Mouse (Mus musculus): ENCODE measurements around the gene Popdc2. TPM values are rescaled to one million over a fixed set of nuclear protein-coding genes. Genes with fewer than 3 reads are reported as not detected.

Gene Popdc2
- polyA plus RNA-seq, 1 experiment from 2014 or later, result 0.67 TPM

GRCm38 (mm10) chr16:38379926-38380325, 17.9 kb downstream of the Popdc2 start:
- no peak overlapping the region for H3K4me3 ChIP-seq
- no peak overlapping the region for H3K4me2 ChIP-seq
- 92% methylated on average over 3 of the region's 3 CpGs for WGBS
- no peak overlapping the region for H3K27ac ChIP-seq (replicated peaks)
- no peaks in the 10 kb centered on the region for H3K9me3 ChIP-seq
- H3K9ac ChIP-seq, result no peak overlapping the region
- H3K4me1 ChIP-seq (replicated peaks), result peaks cover 6% of the 10 kb centered on the region
- no peaks in the 10 kb centered on the region for H3K27me3 ChIP-seq
- no peaks in the 10 kb centered on the region for H3K36me3 ChIP-seq
- no peak for ATAC-seq (ENCODE audit: low read depth)

- Histone ChIP-seq H3K4me3 (no peak overlapping the region), H3K4me2 (no peak overlapping the region), H3K27ac (replicated peaks) (no peak overlapping the region), H3K9me3 (no peaks in the 10 kb centered on the region), H3K9ac (no peak overlapping the region), H3K27me3 (no peaks in the 10 kb centered on the region), H3K4me1 (replicated peaks) (no peaks in the 10 kb centered on the region), H3K36me3 (no peaks in the 10 kb centered on the region)
- 78% methylated on average over 2 of the region's 2 CpGs for WGBS
- ATAC-seq (ENCODE audit: low read depth), result no peak
These were observed 21.7 kb downstream of the Popdc2 start for GRCm38 (mm10) chr16:38383683-38384082.

- H3K27ac ChIP-seq (replicated peaks), result no peak overlapping the region
- 93% methylated on average over 6 of the region's 6 CpGs for WGBS
- H3K4me2 ChIP-seq, result no peak overlapping the region
- no peak for ATAC-seq (ENCODE audit: low read depth)
- H3K9ac ChIP-seq, result no peak overlapping the region
- H3K27me3 ChIP-seq, result no peaks in the 10 kb centered on the region
- H3K4me3 ChIP-seq, result no peak overlapping the region
- no peaks in the 10 kb centered on the region for H3K36me3 ChIP-seq
- H3K4me1 ChIP-seq (replicated peaks), result no peaks in the 10 kb centered on the region
- no peaks in the 10 kb centered on the region for H3K9me3 ChIP-seq
These were observed 23.2 kb downstream of the Popdc2 start for GRCm38 (mm10) chr16:38385184-38385634.

- H3K9me3 ChIP-seq, result no peaks in the 10 kb centered on the region
- no peak overlapping the region for H3K9ac ChIP-seq
- H3K36me3 ChIP-seq, result no peaks in the 10 kb centered on the region
- H3K27ac ChIP-seq (replicated peaks), result no peak overlapping the region
- no peak overlapping the region for H3K4me3 ChIP-seq
- 91% methylated on average over 4 of the region's 4 CpGs for WGBS
- no peak overlapping the region for H3K4me2 ChIP-seq
- H3K4me1 ChIP-seq (replicated peaks), result no peaks in the 10 kb centered on the region
- no peak for ATAC-seq (ENCODE audit: low read depth)
- H3K27me3 ChIP-seq, result no peaks in the 10 kb centered on the region
These were observed 23.7 kb downstream of the Popdc2 start for GRCm38 (mm10) chr16:38385700-38386099.

- H3K27ac ChIP-seq (replicated peaks), result no peak overlapping the region
- no peak overlapping the region for H3K9ac ChIP-seq
- H3K9me3 ChIP-seq, result no peaks in the 10 kb centered on the region
- no peaks in the 10 kb centered on the region for H3K27me3 ChIP-seq
- H3K4me2 ChIP-seq, result no peak overlapping the region
- ATAC-seq (ENCODE audit: low read depth), result no peak
- no peak overlapping the region for H3K4me3 ChIP-seq
- no peaks in the 10 kb centered on the region for H3K36me3 ChIP-seq
- H3K4me1 ChIP-seq (replicated peaks), result no peaks in the 10 kb centered on the region
- WGBS, result 85% methylated on average over 6 of the region's 6 CpGs
These were observed 25.4 kb downstream of the Popdc2 start for GRCm38 (mm10) chr16:38387389-38387788.

- Histone ChIP-seq H3K4me2 (no peak overlapping the region), H3K9ac (no peak overlapping the region), H3K36me3 (no peaks in the 10 kb centered on the region), H3K27me3 (no peaks in the 10 kb centered on the region), H3K9me3 (no peaks in the 10 kb centered on the region), H3K4me3 (no peak overlapping the region), H3K4me1 (replicated peaks) (no peaks in the 10 kb centered on the region), H3K27ac (replicated peaks) (no peak overlapping the region)
- 81% methylated on average over 6 of the region's 6 CpGs for WGBS
- no peak for ATAC-seq (ENCODE audit: low read depth)
These were observed 26.7 kb downstream of the Popdc2 start for GRCm38 (mm10) chr16:38388757-38389156.

GRCm38 (mm10) chr16:38389284-38389893, 27.4 kb downstream of the Popdc2 start:
- Histone ChIP-seq H3K4me2 (no peak overlapping the region), H3K9me3 (no peaks in the 10 kb centered on the region), H3K4me3 (no peak overlapping the region), H3K27ac (replicated peaks) (no peak overlapping the region), H3K9ac (no peak overlapping the region), H3K27me3 (no peaks in the 10 kb centered on the region), H3K36me3 (no peaks in the 10 kb centered on the region), H3K4me1 (replicated peaks) (no peaks in the 10 kb centered on the region)
- no peak for ATAC-seq (ENCODE audit: low read depth)
- WGBS, result 75% methylated on average over 8 of the region's 8 CpGs

GRCm38 (mm10) chr16:38390322-38390721, 28.3 kb downstream of the Popdc2 start:
- ATAC-seq (ENCODE audit: low read depth), result no peak
- WGBS, result 92% methylated on average over 7 of the region's 7 CpGs
- H3K36me3 ChIP-seq, result no peaks in the 10 kb centered on the region

GRCm38 (mm10) chr16:38392126-38392894, 30.3 kb downstream of the Popdc2 start:
- H3K4me3 ChIP-seq, result no peak overlapping the region
- no peak overlapping the region for H3K9ac ChIP-seq
- 80% methylated on average over 23 of the region's 23 CpGs for WGBS
- H3K27me3 ChIP-seq, result no peaks in the 10 kb centered on the region
- no peaks in the 10 kb centered on the region for H3K4me1 ChIP-seq (replicated peaks)
- no peak overlapping the region for H3K27ac ChIP-seq (replicated peaks)
- no peaks in the 10 kb centered on the region for H3K9me3 ChIP-seq
- no peak overlapping the region for H3K4me2 ChIP-seq
- H3K36me3 ChIP-seq, result no peaks in the 10 kb centered on the region
- no peak for ATAC-seq (ENCODE audit: low read depth)

More at GRCm38 (mm10) chr16:38390322-38390721, 28.3 kb downstream of the Popdc2 start:
- Histone ChIP-seq H3K4me3 (no peak overlapping the region), H3K4me2 (no peak overlapping the region), H3K4me1 (replicated peaks) (no peaks in the 10 kb centered on the region), H3K27me3 (no peaks in the 10 kb centered on the region), H3K27ac (replicated peaks) (no peak overlapping the region), H3K9ac (no peak overlapping the region), H3K9me3 (no peaks in the 10 kb centered on the region)

GRCm38 (mm10) chr16:38394191-38394618, 32.2 kb downstream of the Popdc2 start:
- Histone ChIP-seq H3K9ac (no peak overlapping the region), H3K9me3 (no peaks in the 10 kb centered on the region), H3K36me3 (no peaks in the 10 kb centered on the region), H3K4me1 (replicated peaks) (peaks cover 2% of the 10 kb centered on the region), H3K4me3 (no peak overlapping the region), H3K27me3 (no peaks in the 10 kb centered on the region), H3K4me2 (no peak overlapping the region), H3K27ac (replicated peaks) (no peak overlapping the region)
- 91% methylated on average over 8 of the region's 8 CpGs for WGBS
- ATAC-seq (ENCODE audit: low read depth), result no peak

GRCm38 (mm10) chr16:38395060-38395730, 33.2 kb downstream of the Popdc2 start:
- no peak for ATAC-seq (ENCODE audit: low read depth)
- H3K4me2 ChIP-seq, result no peak overlapping the region
- H3K9me3 ChIP-seq, result no peaks in the 10 kb centered on the region
- no peaks in the 10 kb centered on the region for H3K27me3 ChIP-seq
- peaks cover 12% of the 10 kb centered on the region for H3K4me1 ChIP-seq (replicated peaks)
- H3K4me3 ChIP-seq, result no peak overlapping the region
- H3K36me3 ChIP-seq, result no peaks in the 10 kb centered on the region
- H3K27ac ChIP-seq (replicated peaks), result no peak overlapping the region
- 75% methylated on average over 6 of the region's 6 CpGs for WGBS
- no peak overlapping the region for H3K9ac ChIP-seq

GRCm38 (mm10) chr16:38396155-38396554, 34.1 kb downstream of the Popdc2 start:
- Histone ChIP-seq H3K27me3 (no peaks in the 10 kb centered on the region), H3K4me2 (no peak overlapping the region), H3K9me3 (no peaks in the 10 kb centered on the region), H3K36me3 (no peaks in the 10 kb centered on the region), H3K4me3 (no peak overlapping the region), H3K4me1 (replicated peaks) (peaks cover 16% of the 10 kb centered on the region), H3K27ac (replicated peaks) (no peak overlapping the region), H3K9ac (no peak overlapping the region)
- ATAC-seq (ENCODE audit: low read depth), result no peak
- 66% methylated on average over 13 of the region's 13 CpGs for WGBS
